Comparison of ENCODE assay signal across 25 mouse cellular contexts in genomic region chr5:118509871-118510270, GRCm38 (mm10).
"Had no signal": no experiment of that assay in that cellular context is flagged by ENCODE, and none has a peak within 500 bp of the region (broad histone marks: within the 10 kb centered on the region; RNA-seq: fewer than 3 reads in every experiment).

No protein-coding gene starts in this region.

- H3K9me3 ChIP-seq: hindbrain, embryonic 10.5 days; hindbrain, embryonic 12.5 days; limb, embryonic 10.5 days; limb, embryonic 12.5 days; liver, embryonic 13.5 days; liver, embryonic 15.5 days had no signal

- ATAC-seq: hindbrain, embryonic 16.5 days; intestine, embryonic 16.5 days; liver, postnatal 0 days had no signal

- H3K27me3 ChIP-seq: limb, embryonic 12.5 days had no signal

- DNase-seq: gastrocnemius, postnatal 10 days; gastrocnemius, postnatal 25 days; heart, adult 11 months; heart, adult 2 months; heart, postnatal 10 days; heart, postnatal 4 days; kidney, adult 11 months; kidney, adult 2 months; kidney, postnatal 10 days; kidney, postnatal 25 days; kidney, postnatal 4 days; liver; liver, embryonic 13.5 days; liver, postnatal 0 days; lung, adult 2 months had no signal

- H3K9ac ChIP-seq: hindbrain, embryonic 12.5 days; hindbrain, embryonic 14.5 days; limb, embryonic 12.5 days; liver, embryonic 13.5 days; liver, embryonic 15.5 days; liver, postnatal 0 days had no signal

- H3K4me3 ChIP-seq: heart, adult 2 months; hindbrain, embryonic 10.5 days; hindbrain, embryonic 12.5 days; layer of hippocampus, adult 2 months; left cerebral cortex, adult 2 months; limb, embryonic 10.5 days; limb, embryonic 12.5 days; liver, embryonic 13.5 days; liver, embryonic 15.5 days had no signal

- H3K27ac ChIP-seq: heart, adult 2 months; hindbrain, embryonic 10.5 days; hindbrain, embryonic 12.5 days; hindbrain, embryonic 14.5 days; layer of hippocampus, adult 2 months; left cerebral cortex, adult 2 months; limb, embryonic 10.5 days; limb, embryonic 12.5 days; liver, embryonic 13.5 days; liver, embryonic 15.5 days had no signal

- H3K36me3 ChIP-seq: hindbrain, embryonic 10.5 days; hindbrain, embryonic 12.5 days; limb, embryonic 10.5 days; limb, embryonic 12.5 days; liver, embryonic 13.5 days; liver, embryonic 15.5 days had no signal
